Mouse (Mus musculus): ENCODE measurements around the gene Eif4b.

Eif4b gene

GRCm38 (mm10) chr15:102073559-102074069, at the start of gene Eif4b:
TSS of gene Eif4b (plus strand) at chr15:102073773.
- peak; percentile 98 to 99 for DNase-seq (ENCODE audit: low spot score in 2 of 2)

GRCm38 (mm10) chr15:102023888-102024287, 49.7 kb upstream of the Eif4b start:
- no peak for DNase-seq (ENCODE audit: low spot score in 2 of 2)

DNA sequence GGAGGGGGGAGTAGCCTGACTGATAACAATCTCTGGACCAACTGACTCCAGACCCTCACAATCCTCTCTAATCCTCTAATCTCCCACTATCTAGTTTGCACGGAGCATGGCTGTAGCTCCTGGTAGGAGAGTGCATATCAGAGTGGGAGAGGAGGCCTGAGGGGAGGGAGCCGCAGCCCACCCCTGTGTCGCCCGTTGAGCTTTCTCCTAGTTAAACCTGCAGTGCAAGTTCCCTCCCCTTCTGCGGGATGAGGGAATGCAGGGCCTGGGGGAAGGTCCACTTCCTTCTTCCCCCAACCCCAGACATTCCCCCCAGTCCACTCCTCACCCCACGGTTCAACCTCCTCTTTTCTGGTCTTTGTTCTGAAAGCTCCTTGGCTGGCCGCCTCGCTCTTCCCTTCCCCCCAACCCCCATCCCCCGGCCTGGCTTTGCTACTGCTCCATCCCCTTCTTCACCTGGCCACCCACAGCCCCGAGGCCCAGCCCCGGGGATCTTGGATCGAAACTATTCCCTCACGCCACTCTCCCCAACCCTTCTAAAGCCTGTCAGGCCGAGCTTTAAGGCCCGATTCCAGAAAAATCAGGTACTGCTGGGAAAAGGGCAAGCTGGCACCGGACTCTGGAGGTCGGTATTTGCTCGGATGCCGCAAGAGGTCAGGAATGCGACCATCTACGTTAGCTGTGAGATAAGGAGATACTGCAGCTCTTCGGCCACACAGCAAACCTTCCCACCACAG, 48.3 kb upstream of the Eif4b start:
- DNase-seq (ENCODE audit: low spot score in 2 of 2), result no peak

- DNase-seq (ENCODE audit: low spot score in 2 of 2), result no peak
These were observed 47.1 kb upstream of the Eif4b start for GRCm38 (mm10) chr15:102026430-102026829.

GRCm38 (mm10) chr15:102028040-102028439, 45.5 kb upstream of the Eif4b start, which contains the start of gene Krt18:
TSS of gene Krt18 (plus strand) at chr15:102028180.
- no peak for DNase-seq (ENCODE audit: low spot score in 2 of 2)

GRCm38 (mm10) chr15:102034121-102035053, 39.2 kb upstream of the Eif4b start:
- DNase-seq (ENCODE audit: low spot score in 2 of 2), result no peak

GRCm38 (mm10) chr15:102040277-102040676, 33.3 kb upstream of the Eif4b start:
- DNase-seq (ENCODE audit: low spot score in 2 of 2), result no peak

DNA sequence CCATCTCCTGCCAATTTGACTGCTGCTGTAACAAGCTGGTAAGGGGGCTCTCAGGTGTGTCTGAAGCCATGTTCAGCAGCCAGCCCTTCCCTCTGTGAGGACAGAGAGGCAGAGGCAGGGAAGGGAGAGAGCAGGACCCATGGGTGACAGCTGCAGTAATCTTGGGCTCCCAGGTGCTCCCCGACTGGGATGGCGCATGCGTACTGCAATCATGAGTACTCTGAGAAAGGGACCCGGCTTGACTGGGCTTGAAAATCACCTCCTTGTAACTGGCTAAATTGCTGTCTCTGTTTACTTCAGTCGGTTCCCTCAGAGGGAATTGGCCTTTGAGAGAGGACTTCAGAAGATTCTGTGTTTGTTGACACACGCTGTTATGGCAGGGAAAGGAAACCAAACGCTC, 31.6 kb upstream of the Eif4b start:
- DNase-seq (ENCODE audit: low spot score in 2 of 2), result no peak

DNA sequence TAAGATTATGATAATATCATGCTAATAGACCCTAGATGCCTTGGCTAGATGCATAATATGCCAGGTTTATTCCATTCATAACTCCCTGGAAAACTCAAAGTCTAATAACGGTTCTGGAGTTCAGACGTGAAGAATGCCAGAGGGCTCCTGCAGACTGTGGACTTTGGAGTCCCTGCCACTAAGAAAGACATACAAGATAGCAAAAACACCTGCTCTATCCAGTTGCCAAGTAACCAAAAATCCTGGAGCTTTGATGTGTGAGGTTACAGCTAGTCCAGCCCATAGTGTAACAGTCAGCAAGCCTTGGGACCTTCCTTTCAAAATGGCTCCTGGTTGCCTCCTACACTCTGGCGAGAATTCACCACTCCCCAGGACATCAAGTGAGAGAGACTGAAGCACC, 28.8 kb upstream of the Eif4b start:
- DNase-seq (ENCODE audit: low spot score in 2 of 2), result no peak

DNA sequence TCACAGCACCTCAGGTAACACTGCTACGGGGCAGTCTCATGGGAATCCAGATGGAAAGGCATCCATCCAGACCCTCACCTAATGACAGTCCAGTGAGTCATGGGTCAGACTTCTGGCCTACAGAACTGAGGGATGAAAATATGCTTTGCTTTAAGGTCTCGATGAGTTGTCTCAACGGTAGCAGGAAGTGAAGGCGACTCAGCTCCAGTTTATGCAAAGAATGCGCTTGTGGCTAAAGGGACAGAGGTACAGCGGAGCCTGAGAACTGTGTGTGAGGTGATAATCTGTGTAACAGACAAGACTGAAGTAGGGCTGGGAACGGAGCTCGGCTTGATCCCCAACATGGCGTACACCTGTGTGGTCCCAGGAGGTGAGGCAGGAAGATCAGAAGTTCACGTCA, 27.9 kb upstream of the Eif4b start:
- DNase-seq (ENCODE audit: low spot score in 2 of 2), result no peak

DNA sequence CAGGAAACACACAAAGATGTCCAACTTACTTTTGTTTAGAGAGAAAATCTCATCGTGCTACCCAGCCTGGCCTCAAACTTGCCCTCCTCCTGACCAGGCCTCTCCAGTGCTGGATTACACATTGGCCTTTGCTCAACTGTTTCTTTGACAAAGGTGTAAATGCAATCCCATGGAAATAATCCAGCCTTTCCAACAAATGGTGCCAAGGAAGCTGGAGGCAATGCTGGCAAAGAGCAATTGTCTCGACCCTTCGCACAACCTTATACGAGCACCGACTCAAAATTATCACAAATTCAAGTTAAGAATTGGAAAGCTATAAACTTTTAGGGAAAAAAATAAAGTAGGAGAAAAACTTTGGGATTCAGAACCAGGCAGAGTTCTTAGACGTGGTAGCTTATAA, 25.6 kb upstream of the Eif4b start:
- DNase-seq (ENCODE audit: low spot score in 2 of 2), result no peak

DNA sequence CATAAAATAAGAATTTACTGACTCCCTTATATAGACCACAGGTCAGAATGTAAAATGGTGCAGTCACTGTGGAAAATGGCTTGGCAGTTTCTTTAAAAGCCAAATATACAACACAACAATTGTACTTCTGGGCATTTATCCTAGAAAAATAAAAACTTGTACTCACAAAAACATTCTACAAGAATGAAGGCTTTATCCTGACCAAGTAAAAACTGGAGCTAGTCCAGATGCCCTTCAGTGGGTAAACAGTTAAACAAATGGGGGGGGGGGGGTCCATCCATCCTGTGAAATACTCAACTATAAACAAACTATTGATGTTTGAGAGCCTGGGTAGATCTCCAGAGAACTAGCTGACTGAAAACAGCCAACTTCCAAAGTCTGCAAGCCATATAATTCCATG, 23.7 kb upstream of the Eif4b start:
- DNase-seq (ENCODE audit: low spot score in 2 of 2), result no peak

DNA sequence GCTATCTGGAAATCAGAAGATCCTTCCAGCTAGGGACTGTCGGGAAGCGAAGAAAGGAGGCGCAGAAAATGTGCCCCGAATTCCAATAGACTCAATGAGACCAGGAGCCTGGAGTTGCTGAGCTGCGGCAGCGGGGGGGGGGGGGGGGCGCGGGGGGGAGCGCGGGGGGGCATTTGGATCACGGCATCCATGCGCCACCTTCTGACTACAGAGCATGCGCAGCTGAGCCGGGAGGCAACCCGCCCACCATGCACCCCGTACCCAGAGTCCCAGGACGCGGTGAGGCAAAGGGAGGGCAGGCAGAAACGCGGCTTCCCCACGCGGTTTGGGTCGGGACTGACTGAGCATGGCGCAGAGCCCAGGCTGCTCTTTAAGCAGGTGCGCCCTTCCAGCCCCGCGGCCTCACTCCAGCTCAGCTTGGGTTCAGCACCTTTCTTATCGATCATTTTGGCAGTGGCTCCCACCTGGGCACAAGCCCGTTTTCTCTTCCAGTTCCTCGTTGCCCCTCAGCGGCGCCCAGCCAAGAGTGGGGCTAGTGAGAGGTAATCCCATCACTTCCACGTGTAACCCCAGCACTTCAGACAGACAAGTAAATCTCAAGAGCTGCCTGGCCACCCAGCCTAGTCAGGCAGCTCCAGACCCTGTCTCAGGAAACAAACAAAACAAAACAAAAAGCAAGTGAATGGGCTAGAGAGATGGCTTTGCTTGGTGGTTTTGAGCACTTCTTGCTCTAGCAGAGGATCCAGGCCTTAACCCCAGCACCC, 21.5 kb upstream of the Eif4b start:
- DNase-seq (ENCODE audit: low spot score in 2 of 2), result peak in 1 of 2 experiments; percentile 52

DNA sequence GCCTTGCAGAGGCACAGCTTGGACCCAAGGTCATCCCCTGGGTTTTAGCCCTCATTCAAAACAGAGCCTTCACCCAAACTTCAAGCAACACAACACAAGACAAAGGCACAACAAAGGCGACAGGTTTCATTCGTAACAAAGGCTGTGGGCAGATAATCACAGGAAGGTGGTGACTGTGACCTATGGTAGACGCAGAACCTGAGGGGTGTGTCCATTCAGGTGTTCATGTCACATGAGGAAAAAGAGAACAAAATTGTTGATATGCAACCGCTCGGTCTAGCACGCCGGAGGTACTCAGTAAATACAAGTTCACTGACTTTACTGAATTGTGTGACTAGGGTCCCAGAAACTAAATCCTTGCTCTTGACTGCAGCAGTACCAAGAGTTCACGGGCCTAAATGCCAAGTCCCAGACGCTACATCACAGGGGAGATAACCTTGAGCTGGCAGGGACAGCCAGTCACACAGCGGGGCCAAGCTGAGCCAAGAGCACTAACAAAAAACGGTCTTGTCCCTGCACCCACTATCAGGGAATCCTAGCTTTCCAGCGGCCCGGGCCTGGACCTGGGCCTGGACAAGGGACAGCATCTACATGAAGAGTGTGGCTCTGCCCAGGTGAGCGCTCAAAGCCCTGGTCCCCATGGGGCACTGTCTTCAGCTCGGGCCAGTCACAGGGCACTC, 16.9 kb upstream of the Eif4b start:
- DNase-seq (ENCODE audit: low spot score in 2 of 2), result no peak

DNA sequence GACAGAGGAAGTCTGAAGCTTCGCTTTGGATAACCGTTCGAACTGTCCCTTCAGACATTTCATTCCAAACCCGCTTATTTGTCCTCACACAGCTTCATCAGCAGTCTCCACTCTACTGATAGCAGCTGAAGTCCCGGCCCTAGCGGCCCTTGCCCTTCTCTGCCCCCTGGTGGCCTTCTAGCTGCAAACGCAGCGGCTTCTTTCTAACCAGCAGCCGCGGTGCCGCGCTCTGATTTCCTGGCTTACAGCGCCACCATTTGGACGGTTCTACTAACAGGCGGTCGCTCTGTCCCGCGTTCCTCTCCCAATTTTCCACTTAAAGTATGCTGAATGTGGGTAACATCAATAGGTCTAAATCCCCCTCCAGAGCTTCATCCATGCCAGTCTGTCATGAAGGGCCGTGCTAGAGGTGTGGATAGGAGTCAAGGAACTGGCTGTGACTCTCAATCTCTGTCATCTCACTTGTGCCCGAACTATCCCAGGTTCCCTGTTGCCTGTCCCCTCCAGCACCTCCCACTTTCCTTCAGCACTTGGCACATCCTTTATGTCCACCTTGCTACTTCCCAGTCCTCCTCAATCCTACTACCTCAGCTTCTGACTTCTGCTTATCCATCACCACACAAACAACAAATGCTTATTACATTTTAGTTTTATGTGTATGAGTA, 7.8 kb upstream of the Eif4b start:
- DNase-seq (ENCODE audit: low spot score in 2 of 2), result peak; percentile 58 to 95

DNA sequence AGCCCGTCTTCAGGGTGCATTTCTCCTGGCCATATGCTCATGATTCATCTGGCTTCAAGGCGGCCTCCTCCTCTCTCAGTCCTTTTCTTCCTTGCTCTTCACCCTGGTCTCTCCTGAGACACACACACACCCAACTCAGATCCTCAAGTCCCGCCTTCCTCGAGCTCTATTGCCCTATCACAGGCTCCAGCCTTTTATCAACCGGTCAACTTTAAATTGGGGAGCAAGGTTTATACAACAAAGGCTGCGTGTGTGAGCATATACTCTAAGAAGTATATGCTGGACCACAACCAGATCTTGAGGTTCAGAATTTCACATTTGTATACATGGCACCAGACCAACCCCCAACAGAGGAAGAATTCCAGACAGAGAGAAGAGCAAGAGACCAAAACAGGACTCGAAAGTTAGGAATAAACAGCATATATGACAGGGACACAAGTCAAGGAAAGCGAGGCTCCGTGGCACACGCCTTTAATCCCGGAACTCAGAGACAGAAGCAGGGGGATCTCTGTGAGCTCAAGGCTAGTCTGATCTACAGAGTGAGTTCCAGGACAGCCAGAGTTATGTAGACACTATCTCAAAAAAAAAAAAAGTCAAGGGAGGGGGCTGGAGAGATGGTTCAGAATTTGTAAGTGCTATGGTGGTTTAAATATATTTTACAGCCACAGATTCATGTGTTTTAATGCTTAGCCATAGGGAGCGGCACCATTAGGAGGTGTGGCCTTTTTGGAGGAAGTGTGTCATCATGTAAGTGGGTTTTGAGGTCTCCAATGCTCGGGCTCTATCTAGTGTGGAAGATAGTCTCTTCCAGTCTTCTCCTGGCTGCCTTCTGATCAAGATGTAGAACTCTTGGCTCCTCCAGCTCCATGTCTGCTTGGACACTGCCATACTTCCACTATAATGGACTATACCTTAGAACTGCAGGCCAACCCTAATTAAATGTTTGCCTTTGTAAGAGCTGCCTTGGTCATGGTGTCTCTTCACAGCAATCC, 2.8 kb upstream of the Eif4b start:
- DNase-seq (ENCODE audit: low spot score in 2 of 2), result no peak

- no peak for DNase-seq (ENCODE audit: low spot score in 2 of 2)
These were observed 512 bp upstream of the Eif4b start for GRCm38 (mm10) chr15:102072963-102073558.

DNA sequence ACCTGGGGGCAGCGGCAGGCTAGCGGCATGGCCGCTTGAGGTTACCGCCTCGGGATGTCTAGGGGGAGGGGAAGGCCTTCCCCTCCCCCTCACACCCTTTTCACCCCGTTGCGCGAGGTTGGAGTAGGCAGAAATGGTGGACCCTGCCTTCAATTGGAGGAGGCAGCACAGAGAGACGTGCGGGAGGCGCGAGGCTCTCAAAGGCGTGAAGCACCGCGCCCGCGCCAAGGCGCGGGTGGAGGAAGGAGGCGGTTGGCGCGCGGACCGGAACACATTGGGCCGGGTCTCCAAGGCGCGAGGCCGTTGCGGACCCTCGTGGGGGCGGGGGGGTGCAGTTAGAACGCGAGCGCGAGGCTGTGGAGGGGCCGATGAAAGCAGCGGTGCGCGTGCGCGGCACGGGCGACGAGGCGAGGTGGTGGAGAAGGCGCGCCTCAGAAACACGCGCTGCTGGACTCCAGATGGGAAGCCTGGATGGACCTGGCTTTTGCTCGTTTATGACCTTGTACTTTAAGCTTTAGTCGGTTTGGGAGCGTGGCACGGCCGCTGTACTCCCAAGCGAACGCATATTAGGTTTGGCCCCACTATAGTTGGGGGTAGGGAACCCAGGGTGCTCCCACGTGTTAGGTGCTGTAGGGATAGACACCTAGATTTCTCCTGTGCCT, 628 bp downstream of the Eif4b start:
- peak in 1 of 2 experiments; percentile 52 for DNase-seq (ENCODE audit: low spot score in 2 of 2)

Data from left cerebral cortex, adult 9 months (tissue).